Mouse (Mus musculus) lung, postnatal 0 days (tissue): ENCODE measurements around the gene Ssbp4. TPM values are rescaled to one million over a fixed set of nuclear protein-coding genes. Genes with fewer than 3 reads are reported as not detected.
"Not testable (repeated sequence)": the region's sequence is repeated elsewhere in the genome, so short reads cannot be mapped to it uniquely, and the experiment has no call there.

Experiments used
- ATAC-seq: fragments of 200-750 bp; cut with Nextera tagmentation; 2 replicates; pipeline ENCODE4 v1.8.0; 2017; ENCODE audit warnings: moderate library complexity
- DNase-seq: peaks from one replicate; pipeline ENCODE4 v3.0.0-alpha.2; 2016; ENCODE audit warnings: low spot score
- H3K27ac ChIP-seq: fragments of 300-500 bp; sonication (generic); 2 replicates; pipeline ENCODE4 v1.5.1; 2014; ENCODE audit warnings: antibody characterized with exemption, mild to moderate bottlenecking, low read length, mixed read lengths
- H3K27me3 ChIP-seq: fragments of 300-500 bp; sonication (generic); replicated peaks from 2 replicates; pipeline ENCODE4 v1.6.1; 2014; ENCODE audit warnings: low read length, mixed read lengths; ENCODE audit not compliant: insufficient read depth
- H3K36me3 ChIP-seq: fragments of 300-500 bp; sonication (generic); 2 replicates; pipeline ENCODE4 v1.6.1; 2014; ENCODE audit warnings: low read length, mixed read lengths; ENCODE audit not compliant: insufficient read depth
- H3K4me1 ChIP-seq: fragments of 300-500 bp; sonication (generic); 2 replicates; pipeline ENCODE4 v1.6.1; 2014; ENCODE audit warnings: antibody characterized with exemption, low read depth, low read length, mixed read lengths; ENCODE audit not compliant: insufficient read depth
- H3K4me2 ChIP-seq: fragments of 300-500 bp; sonication (generic); replicated peaks from 2 replicates; pipeline ENCODE4 v1.6.1; 2014; ENCODE audit warnings: low read depth, mild to moderate bottlenecking, low read length, moderate library complexity, mixed read lengths
- H3K4me3 ChIP-seq: fragments of 300-500 bp; sonication (generic); 2 replicates; pipeline ENCODE4 v1.5.1; 2014; ENCODE audit warnings: low read depth, low read length
- H3K9ac ChIP-seq: fragments of 300-500 bp; sonication (generic); replicated peaks from 2 replicates; pipeline ENCODE4 v1.6.1; 2014; ENCODE audit warnings: low read depth, mild to moderate bottlenecking
- H3K9me3 ChIP-seq: fragments of 300-500 bp; sonication (generic); 2 replicates; pipeline ENCODE4 v1.6.1; 2016; ENCODE audit warnings: low read length, mixed read lengths
- CTCF ChIP-seq: IDR thresholded peaks from 2 replicates; pipeline ENCODE4 v1.5.1; 2016; ENCODE audit warnings: antibody characterized with exemption, mild to moderate bottlenecking
- EP300 ChIP-seq: IDR thresholded peaks from 2 replicates; pipeline ENCODE4 v1.6.1; 2016; ENCODE audit warnings: antibody characterized with exemption, mild to moderate bottlenecking, control low read depth
- WGBS: fragments of 180-500 bp; shearing (Covaris S2); extraction: QIAGEN DNeasy Blood & Tissue Kit; methylation state at CpG from one replicate; pipeline ENCODE4 v1.1.7; 2014; 5-methylcytosine and 5-hydroxymethylcytosine counted together
- polyA plus RNA-seq: library from polyadenylated mRNA; unstranded; fragments of >200 nt; fragmentation: Nextera tagmentation; extraction: Ambion mirVana; gene quantifications from 2 replicates; pipeline ENCODE4 v1.2.1, GENCODE M21; 2015

The Ssbp4 gene
- polyA plus RNA-seq, 1 experiment from 2014 or later = 125 TPM

- Histone ChIP-seq H3K4me3 (peak within 1 kb of the TSS; percentile 48), H3K27ac (peak within 1 kb of the TSS; percentile 71), H3K27me3 (no peaks in the 10 kb centered on the region), H3K4me2 (peak within 1 kb of the TSS; percentile 98), H3K36me3 (0 out of 2 replicates have a peak, but pooled peaks cover 2% of the 10 kb centered on the region), H3K9ac (peak within 1 kb of the TSS; percentile 54), H3K4me1 (peaks cover 17% of the 10 kb centered on the region), H3K9me3 (no peaks in the 10 kb centered on the region)
- peak; percentile 87 for ATAC-seq
- WGBS = under 1% methylated on average over 31 of the region's 40 CpGs
- DNase-seq = peak; percentile 92
- TF ChIP-seq EP300 (no peak), CTCF (peak; percentile 6; the same call in 1 of the 2 replicates)
Observed at GRCm38 (mm10) chr8:70593961-70594609, 14.6 kb downstream of the Ssbp4 start, which contains the start of gene Isyna1. Isyna1 (plus strand) TSS chr8:70594373.

- TF ChIP-seq CTCF = no peak
- TF ChIP-seq EP300 = no peak
- no peaks in the 10 kb centered on the region for H3K36me3 ChIP-seq
Observed at GRCm38 (mm10) chr8:70593173-70593572, 15.5 kb downstream of the Ssbp4 start.

GRCm38 (mm10) chr8:70591569-70591968 lies 17.1 kb downstream of the Ssbp4 start:
- H3K9ac ChIP-seq = no peak overlapping the region
- ATAC-seq (no peak), DNase-seq (no peak)
- H3K4me1 ChIP-seq = peaks cover 12% of the 10 kb centered on the region
- 88% methylated on average over 12 of the region's 12 CpGs for WGBS
- no peak overlapping the region for H3K4me3 ChIP-seq
- no peaks in the 10 kb centered on the region for H3K9me3 ChIP-seq
- no peak overlapping the region for H3K4me2 ChIP-seq
- H3K27ac ChIP-seq = no peak overlapping the region
- H3K36me3 ChIP-seq = peaks cover 2% of the 10 kb centered on the region; the same call in 1 of the 2 replicates
- TF ChIP-seq CTCF = no peak
- no peak for TF ChIP-seq EP300
- H3K27me3 ChIP-seq = no peaks in the 10 kb centered on the region

More at GRCm38 (mm10) chr8:70593173-70593572, 15.5 kb downstream of the Ssbp4 start:
- peaks cover 12% of the 10 kb centered on the region for H3K4me1 ChIP-seq
- 0 out of 2 replicates have a peak overlapping the region, but pooled peaks have one; percentile 98 for H3K4me2 ChIP-seq
- no peaks in the 10 kb centered on the region for H3K27me3 ChIP-seq
- H3K9me3 ChIP-seq = no peaks in the 10 kb centered on the region
- 42% methylated on average over 8 of the region's 8 CpGs for WGBS
- no peak for ATAC-seq
- DNase-seq = peak; percentile 45
- H3K27ac ChIP-seq = peak overlapping the region; percentile 71; the same call in 1 of the 2 replicates
- H3K4me3 ChIP-seq = no peak overlapping the region
- no peak overlapping the region for H3K9ac ChIP-seq

DNA sequence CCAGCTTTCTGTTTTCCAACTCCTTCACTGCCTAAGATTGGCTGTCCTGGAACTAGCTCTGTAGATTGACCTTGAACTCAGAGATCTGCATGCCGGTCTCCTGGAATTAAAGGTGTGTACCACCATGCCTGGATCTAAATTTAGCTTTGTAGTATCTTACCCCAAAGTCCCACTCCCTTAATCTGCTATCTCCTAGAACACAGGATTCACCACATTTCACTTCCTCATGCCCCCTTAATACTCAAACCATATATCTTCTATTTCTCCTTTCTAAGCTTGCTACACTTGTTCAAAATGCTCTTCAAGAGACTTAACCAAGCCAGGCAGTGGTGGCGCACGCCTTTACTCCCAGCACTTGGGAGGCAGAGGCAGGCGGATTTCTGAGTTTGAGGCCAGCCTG lies 20.7 kb downstream of the Ssbp4 start:
- not testable (repeated sequence) for H3K9me3 ChIP-seq, H3K4me2 ChIP-seq, H3K27ac ChIP-seq, H3K9ac ChIP-seq, ATAC-seq, H3K4me1 ChIP-seq, H3K4me3 ChIP-seq, H3K27me3 ChIP-seq, DNase-seq
- 93% methylated on average over 4 of the region's 4 CpGs for WGBS
- H3K36me3 ChIP-seq = peaks cover 12% of the 10 kb centered on the region

GRCm38 (mm10) chr8:70585258-70585652 lies 23.4 kb downstream of the Ssbp4 start:
- TF ChIP-seq EP300 (no peak), CTCF (peak; percentile 88)
- peaks cover 26% of the 10 kb centered on the region for H3K36me3 ChIP-seq
- H3K9ac ChIP-seq = no peak overlapping the region
- DNase-seq (peak; percentile 76), ATAC-seq (peak; percentile 81)
- no peak overlapping the region for H3K4me3 ChIP-seq
- no peak overlapping the region for H3K4me2 ChIP-seq
- H3K4me1 ChIP-seq = no peaks in the 10 kb centered on the region
- no peaks in the 10 kb centered on the region for H3K9me3 ChIP-seq
- no peaks in the 10 kb centered on the region for H3K27me3 ChIP-seq
- WGBS = 48% methylated on average over 7 of the region's 7 CpGs
- H3K27ac ChIP-seq = no peak overlapping the region

GRCm38 (mm10) chr8:70584606-70585257 lies 23.9 kb downstream of the Ssbp4 start:
- Histone ChIP-seq H3K27me3 (no peaks in the 10 kb centered on the region), H3K4me2 (no peak overlapping the region), H3K4me3 (no peak overlapping the region), H3K27ac (no peak overlapping the region), H3K9me3 (no peaks in the 10 kb centered on the region), H3K4me1 (no peaks in the 10 kb centered on the region), H3K9ac (no peak overlapping the region), H3K36me3 (peaks cover 30% of the 10 kb centered on the region)
- WGBS = 88% methylated on average over 9 of the region's 9 CpGs
- ATAC-seq (0 out of 2 replicates have a peak, but pooled peaks have one; percentile 7), DNase-seq (no peak)
- TF ChIP-seq EP300 = no peak
- TF ChIP-seq CTCF = no peak
